Mouse (Mus musculus) kidney, embryonic 16.5 days (tissue): ENCODE data around the gene Mrpl33. TPM values are rescaled to one million over a fixed set of nuclear protein-coding genes. Genes with fewer than 3 reads are reported as not detected.

Source experiments
- ATAC-seq: fragments of 200-750 bp; cut with Nextera tagmentation; 2 replicates; pipeline ENCODE4 v1.8.0; 2017; ENCODE audit warnings: moderate TSS enrichment; ENCODE audit not compliant: low FRiP score, low TSS enrichment
- H3K27ac ChIP-seq: fragments of 300-500 bp; sonication (generic); 2 replicates; pipeline ENCODE4 v1.5.1; 2014; ENCODE audit warnings: low read length
- H3K27me3 ChIP-seq: fragments of 300-500 bp; sonication (generic); 2 replicates; pipeline ENCODE4 v1.6.1; 2014; ENCODE audit warnings: low read length, control low read depth, mixed read lengths; ENCODE audit not compliant: insufficient read depth
- H3K36me3 ChIP-seq: fragments of 300-500 bp; sonication (generic); 2 replicates; pipeline ENCODE4 v1.6.1; 2014; ENCODE audit warnings: low read length, control low read depth, mixed read lengths; ENCODE audit not compliant: insufficient read depth
- H3K4me1 ChIP-seq: fragments of 300-500 bp; sonication (generic); 2 replicates; pipeline ENCODE4 v1.6.1; 2014; ENCODE audit warnings: low read length, control low read depth, mixed read lengths; ENCODE audit not compliant: insufficient read depth
- H3K4me2 ChIP-seq: fragments of 300-500 bp; sonication (generic); replicated peaks from 2 replicates; pipeline ENCODE4 v1.6.1; 2014; ENCODE audit warnings: low read depth, low read length
- H3K4me3 ChIP-seq: fragments of 300-500 bp; sonication (generic); 2 replicates; pipeline ENCODE4 v1.5.1; 2014; ENCODE audit warnings: mild to moderate bottlenecking, low read length
- H3K9ac ChIP-seq: fragments of 300-500 bp; sonication (generic); replicated peaks from 2 replicates; pipeline ENCODE4 v1.6.1; 2014; ENCODE audit warnings: low read length
- H3K9me3 ChIP-seq: fragments of 300-500 bp; sonication (generic); 2 replicates; pipeline ENCODE4 v1.6.1; 2016; ENCODE audit warnings: low read length, control low read depth
- WGBS: fragments of 180-500 bp; shearing (Covaris S2); extraction: QIAGEN DNeasy Blood & Tissue Kit; methylation state at CpG from one replicate; pipeline ENCODE4 v1.1.7; 2014; 5-methylcytosine and 5-hydroxymethylcytosine counted together
- polyA plus RNA-seq: library from polyadenylated mRNA; unstranded; fragments of >200 nt; fragmentation: Nextera tagmentation; extraction: Ambion mirVana; gene quantifications from 2 replicates; pipeline ENCODE4 v1.2.1, GENCODE M21; 2015

Mrpl33 gene
- polyA plus RNA-seq, 1 experiment from 2014 or later = 260 TPM

DNA sequence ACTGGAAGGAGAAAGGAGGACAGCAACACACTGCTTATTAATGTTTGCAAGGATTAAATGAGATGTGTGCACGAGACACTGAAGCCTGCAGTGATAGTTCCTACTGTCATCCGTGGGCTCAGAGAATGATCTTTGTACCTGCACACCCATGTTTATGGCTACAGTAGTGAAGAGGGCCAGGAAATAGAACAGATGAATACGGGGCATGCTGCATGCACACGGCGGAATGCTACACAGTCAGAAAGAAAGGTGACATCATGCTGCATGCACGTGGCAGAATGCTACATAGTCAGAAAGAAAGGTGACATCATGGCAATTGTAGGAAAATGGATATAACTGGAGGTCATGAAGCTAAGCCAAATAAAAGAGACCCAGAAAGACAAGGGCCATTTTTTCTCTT is 49.8 kb downstream of the Mrpl33 start:
- Histone ChIP-seq H3K4me1 (no peaks in the 10 kb centered on the region), H3K27me3 (no peaks in the 10 kb centered on the region), H3K27ac (no peak overlapping the region), H3K36me3 (no peaks in the 10 kb centered on the region), H3K9me3 (no peaks in the 10 kb centered on the region), H3K4me2 (no peak overlapping the region), H3K4me3 (no peak overlapping the region), H3K9ac (no peak overlapping the region)
- WGBS = 85% methylated on average over 6 of the region's 6 CpGs
- ATAC-seq = no peak

GRCm38 (mm10) chr5:31647327-31647726 is 50.6 kb downstream of the Mrpl33 start:
- no peak overlapping the region for H3K27ac ChIP-seq
- no peak overlapping the region for H3K9ac ChIP-seq
- WGBS = 71% methylated on average over 2 of the region's 2 CpGs
- ATAC-seq = no peak
- no peaks in the 10 kb centered on the region for H3K36me3 ChIP-seq
- no peak overlapping the region for H3K4me3 ChIP-seq
- no peak overlapping the region for H3K4me2 ChIP-seq
- no peaks in the 10 kb centered on the region for H3K9me3 ChIP-seq
- H3K4me1 ChIP-seq = no peaks in the 10 kb centered on the region
- no peaks in the 10 kb centered on the region for H3K27me3 ChIP-seq

GRCm38 (mm10) chr5:31650518-31651288 is 54.0 kb downstream of the Mrpl33 start:
- no peak overlapping the region for H3K4me3 ChIP-seq
- H3K27me3 ChIP-seq = no peaks in the 10 kb centered on the region
- ATAC-seq = no peak
- H3K4me1 ChIP-seq = no peaks in the 10 kb centered on the region
- 0 out of 2 replicates have a peak, but pooled peaks cover 4% of the 10 kb centered on the region for H3K9me3 ChIP-seq
- no peak overlapping the region for H3K4me2 ChIP-seq
- WGBS = 88% methylated on average over 2 of the region's 2 CpGs
- H3K36me3 ChIP-seq = no peaks in the 10 kb centered on the region
- no peak overlapping the region for H3K27ac ChIP-seq
- no peak overlapping the region for H3K9ac ChIP-seq

DNA sequence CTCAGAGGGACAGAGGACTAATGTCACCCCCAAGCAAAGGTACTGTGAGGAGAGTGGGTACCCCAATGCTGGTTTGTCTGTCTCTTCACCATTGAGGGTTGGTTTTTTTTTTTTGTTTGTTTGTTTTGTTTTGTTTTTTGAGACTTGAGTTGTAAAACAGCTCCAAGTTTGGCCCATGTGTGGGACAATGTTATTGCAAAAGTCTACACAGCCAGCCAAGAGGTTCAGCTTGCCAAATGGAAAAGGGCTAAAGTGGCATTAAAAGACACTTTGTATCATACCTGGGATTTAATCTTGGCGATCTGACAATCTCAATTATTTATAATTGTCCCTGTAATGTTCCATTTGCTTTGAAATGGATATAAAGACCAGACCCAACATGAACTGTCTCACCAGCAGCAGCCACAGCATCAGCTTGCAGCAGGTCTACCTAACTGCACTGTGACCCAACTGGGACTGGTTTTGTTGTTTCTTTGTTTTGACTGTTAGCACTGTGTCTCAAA is 59.0 kb downstream of the Mrpl33 start:
- no peak overlapping the region for H3K27ac ChIP-seq
- ATAC-seq = no peak
- H3K4me2 ChIP-seq = no peak overlapping the region
- 0 out of 2 replicates have a peak, but pooled peaks cover 4% of the 10 kb centered on the region for H3K9me3 ChIP-seq
- WGBS = 88% methylated on average over 1 of the region's 1 CpGs
- H3K36me3 ChIP-seq = no peaks in the 10 kb centered on the region
- no peaks in the 10 kb centered on the region for H3K27me3 ChIP-seq
- H3K4me1 ChIP-seq = no peaks in the 10 kb centered on the region
- no peak overlapping the region for H3K9ac ChIP-seq
- no peak overlapping the region for H3K4me3 ChIP-seq

- Histone ChIP-seq H3K4me2 (no peak overlapping the region), H3K4me3 (no peak overlapping the region), H3K4me1 (peaks cover 5% of the 10 kb centered on the region), H3K9me3 (no peaks in the 10 kb centered on the region), H3K36me3 (no peaks in the 10 kb centered on the region), H3K9ac (no peak overlapping the region), H3K27ac (no peak overlapping the region), H3K27me3 (no peaks in the 10 kb centered on the region)
- no peak for ATAC-seq
- WGBS = 18% methylated on average over 1 of the region's 1 CpGs
Observed at GRCm38 (mm10) chr5:31666176-31666575, 69.4 kb downstream of the Mrpl33 start.

- H3K9me3 ChIP-seq = no peaks in the 10 kb centered on the region
- ATAC-seq = peak; percentile 70
- H3K27ac ChIP-seq = no peak overlapping the region
- peaks cover 5% of the 10 kb centered on the region for H3K4me1 ChIP-seq
- H3K27me3 ChIP-seq = no peaks in the 10 kb centered on the region
- H3K4me2 ChIP-seq = no peak overlapping the region
- 53% methylated on average over 13 of the region's 13 CpGs for WGBS
- no peak overlapping the region for H3K9ac ChIP-seq
- H3K36me3 ChIP-seq = no peaks in the 10 kb centered on the region
- H3K4me3 ChIP-seq = no peak overlapping the region
Observed at GRCm38 (mm10) chr5:31668325-31668968, 71.7 kb downstream of the Mrpl33 start.

- WGBS = 64% methylated on average over 5 of the region's 5 CpGs
- ATAC-seq = no peak
- no peak overlapping the region for H3K4me2 ChIP-seq
Observed at GRCm38 (mm10) chr5:31669984-31670383, 73.2 kb downstream of the Mrpl33 start.

GRCm38 (mm10) chr5:31671137-31671536 is 74.4 kb downstream of the Mrpl33 start:
- Histone ChIP-seq H3K36me3 (no peaks in the 10 kb centered on the region), H3K4me3 (no peak overlapping the region), H3K27ac (no peak overlapping the region), H3K9ac (no peak overlapping the region), H3K4me2 (no peak overlapping the region), H3K9me3 (no peaks in the 10 kb centered on the region), H3K4me1 (peaks cover 5% of the 10 kb centered on the region), H3K27me3 (no peaks in the 10 kb centered on the region)
- 60% methylated on average over 2 of the region's 2 CpGs for WGBS
- ATAC-seq = no peak

More at GRCm38 (mm10) chr5:31669984-31670383, 73.2 kb downstream of the Mrpl33 start:
- Histone ChIP-seq H3K9me3 (no peaks in the 10 kb centered on the region), H3K9ac (no peak overlapping the region), H3K27me3 (no peaks in the 10 kb centered on the region), H3K27ac (no peak overlapping the region), H3K36me3 (no peaks in the 10 kb centered on the region), H3K4me1 (peaks cover 5% of the 10 kb centered on the region), H3K4me3 (no peak overlapping the region)

GRCm38 (mm10) chr5:31673431-31673830 is 76.7 kb downstream of the Mrpl33 start:
- 63% methylated on average over 2 of the region's 2 CpGs for WGBS
- no peak for ATAC-seq

DNA sequence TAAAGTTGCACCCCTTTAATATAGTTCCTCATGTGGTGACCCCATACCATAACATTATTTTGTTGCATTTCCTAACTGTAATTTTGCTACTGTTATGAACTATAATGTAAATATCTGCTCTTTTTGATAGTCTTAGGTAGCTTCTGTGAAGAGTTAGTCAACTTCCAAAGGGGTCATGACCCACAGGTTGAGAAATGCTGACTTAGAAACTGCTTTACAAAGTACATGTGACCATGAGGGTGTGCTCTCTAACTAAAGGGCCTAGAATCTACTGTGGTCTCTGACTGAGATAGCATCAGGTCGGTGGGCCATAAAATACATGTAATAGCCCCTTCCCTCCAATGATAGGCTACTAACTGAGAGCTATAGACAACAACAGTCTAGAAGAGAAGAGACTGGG is 81.3 kb downstream of the Mrpl33 start:
- Histone ChIP-seq H3K4me1 (no peaks in the 10 kb centered on the region), H3K4me3 (no peak overlapping the region), H3K4me2 (no peak overlapping the region), H3K9me3 (no peaks in the 10 kb centered on the region), H3K36me3 (no peaks in the 10 kb centered on the region), H3K9ac (no peak overlapping the region), H3K27ac (no peak overlapping the region), H3K27me3 (no peaks in the 10 kb centered on the region)
- WGBS = 35% methylated on average over 1 of the region's 1 CpGs
- no peak for ATAC-seq

More at GRCm38 (mm10) chr5:31673431-31673830, 76.7 kb downstream of the Mrpl33 start:
- Histone ChIP-seq H3K4me3 (no peak overlapping the region), H3K36me3 (no peaks in the 10 kb centered on the region), H3K9me3 (no peaks in the 10 kb centered on the region), H3K27me3 (no peaks in the 10 kb centered on the region), H3K4me1 (peaks cover 2% of the 10 kb centered on the region), H3K4me2 (no peak overlapping the region), H3K9ac (no peak overlapping the region), H3K27ac (no peak overlapping the region)
